Mouse (Mus musculus): ENCODE data around the gene Rasal2. TPM values are rescaled to one million over a fixed set of nuclear protein-coding genes. Genes with fewer than 3 reads are reported as not detected.

Rasal2 gene
- polyA plus RNA-seq, 1 experiment from 2014 or later = 10.2 TPM

GRCm38 (mm10) chr1:157297137-157297536, 115.3 kb downstream of the Rasal2 start:
- 91% methylated on average over 1 of the region's 1 CpGs for WGBS
- Histone ChIP-seq H3K27me3 (ENCODE audit: poor library complexity, severe bottlenecking) (no peaks in the 10 kb centered on the region), H3K9me3 (no peaks in the 10 kb centered on the region), H3K27ac (no peak overlapping the region), H3K36me3 (replicated peaks) (peaks cover 19% of the 10 kb centered on the region), H3K4me3 (no peak overlapping the region), H3K4me1 (no peaks in the 10 kb centered on the region; the same call in 1 of the 2 replicates)
- DNase-seq (ENCODE audit: extremely low spot score, low spot score) = no peak

GRCm38 (mm10) chr1:157295868-157296267, 116.5 kb downstream of the Rasal2 start:
- Histone ChIP-seq H3K27me3 (ENCODE audit: poor library complexity, severe bottlenecking) (no peaks in the 10 kb centered on the region), H3K4me3 (no peak overlapping the region), H3K27ac (no peak overlapping the region), H3K4me1 (no peaks in the 10 kb centered on the region; the same call in 1 of the 2 replicates), H3K9me3 (no peaks in the 10 kb centered on the region), H3K36me3 (replicated peaks) (peaks cover 19% of the 10 kb centered on the region)
- DNase-seq (ENCODE audit: extremely low spot score, low spot score) = no peak
- WGBS = 94% methylated on average over 3 of the region's 3 CpGs

GRCm38 (mm10) chr1:157290173-157290572, 122.2 kb downstream of the Rasal2 start:
- no peak for DNase-seq (ENCODE audit: extremely low spot score, low spot score)
- WGBS = 85% methylated on average over 2 of the region's 2 CpGs
- no peaks in the 10 kb centered on the region for H3K27me3 ChIP-seq (ENCODE audit: poor library complexity, severe bottlenecking)
- peaks cover 3% of the 10 kb centered on the region; the same call in 1 of the 2 replicates for H3K36me3 ChIP-seq (replicated peaks)
- no peaks in the 10 kb centered on the region; the same call in 1 of the 2 replicates for H3K4me1 ChIP-seq
- no peak overlapping the region for H3K27ac ChIP-seq
- no peak overlapping the region for H3K4me3 ChIP-seq
- no peaks in the 10 kb centered on the region for H3K9me3 ChIP-seq

- Histone ChIP-seq H3K4me3 (no peak overlapping the region), H3K27ac (no peak overlapping the region), H3K27me3 (ENCODE audit: poor library complexity, severe bottlenecking) (no peaks in the 10 kb centered on the region), H3K36me3 (replicated peaks) (no peaks in the 10 kb centered on the region), H3K9me3 (no peaks in the 10 kb centered on the region), H3K4me1 (no peaks in the 10 kb centered on the region; the same call in 1 of the 2 replicates)
- 92% methylated on average over 2 of the region's 2 CpGs for WGBS
- DNase-seq (ENCODE audit: extremely low spot score, low spot score) = no peak
Measured at GRCm38 (mm10) chr1:157289251-157289650, 123.1 kb downstream of the Rasal2 start.

GRCm38 (mm10) chr1:157286561-157286960, 125.8 kb downstream of the Rasal2 start:
- H3K4me3 ChIP-seq = no peak overlapping the region
- H3K4me1 ChIP-seq = peaks cover 5% of the 10 kb centered on the region; the same call in 1 of the 2 replicates
- 21% methylated on average over 4 of the region's 4 CpGs for WGBS
- H3K27ac ChIP-seq = no peak overlapping the region
- no peaks in the 10 kb centered on the region for H3K27me3 ChIP-seq (ENCODE audit: poor library complexity, severe bottlenecking)
- peak; percentile 29 for DNase-seq (ENCODE audit: extremely low spot score, low spot score)
- H3K9me3 ChIP-seq = no peaks in the 10 kb centered on the region
- H3K36me3 ChIP-seq (replicated peaks) = no peaks in the 10 kb centered on the region

GRCm38 (mm10) chr1:157285366-157285765, 127.0 kb downstream of the Rasal2 start:
- H3K4me1 ChIP-seq = peaks cover 5% of the 10 kb centered on the region; the same call in 1 of the 2 replicates
- no peak for DNase-seq (ENCODE audit: extremely low spot score, low spot score)
- H3K9me3 ChIP-seq = no peaks in the 10 kb centered on the region
- H3K4me3 ChIP-seq = no peak overlapping the region
- H3K36me3 ChIP-seq (replicated peaks) = no peaks in the 10 kb centered on the region
- 95% methylated on average over 3 of the region's 3 CpGs for whole genome bisulfite sequencing
- no peak overlapping the region for H3K27ac ChIP-seq
- H3K27me3 ChIP-seq (ENCODE audit: poor library complexity, severe bottlenecking) = no peaks in the 10 kb centered on the region

- Histone ChIP-seq H3K4me3 (no peak overlapping the region), H3K27ac (no peak overlapping the region), H3K4me1 (peaks cover 5% of the 10 kb centered on the region; the same call in 1 of the 2 replicates), H3K27me3 (ENCODE audit: poor library complexity, severe bottlenecking) (no peaks in the 10 kb centered on the region), H3K9me3 (no peaks in the 10 kb centered on the region), H3K36me3 (replicated peaks) (no peaks in the 10 kb centered on the region)
- DNase-seq (ENCODE audit: extremely low spot score, low spot score) = no peak
Measured at GRCm38 (mm10) chr1:157280781-157281180, 131.6 kb downstream of the Rasal2 start.

GRCm38 (mm10) chr1:157275672-157276307, 136.6 kb downstream of the Rasal2 start:
- DNase-seq (ENCODE audit: extremely low spot score, low spot score) = no peak
- WGBS = 86% methylated on average over 4 of the region's 4 CpGs
- no peaks in the 10 kb centered on the region for H3K9me3 ChIP-seq
- H3K4me3 ChIP-seq = no peak overlapping the region
- no peaks in the 10 kb centered on the region for H3K36me3 ChIP-seq (replicated peaks)
- H3K27me3 ChIP-seq (ENCODE audit: poor library complexity, severe bottlenecking) = no peaks in the 10 kb centered on the region
- H3K27ac ChIP-seq = no peak overlapping the region
- no peaks in the 10 kb centered on the region for H3K4me1 ChIP-seq

- Histone ChIP-seq H3K4me3 (no peak overlapping the region), H3K27me3 (ENCODE audit: poor library complexity, severe bottlenecking) (no peaks in the 10 kb centered on the region), H3K9me3 (no peaks in the 10 kb centered on the region), H3K36me3 (replicated peaks) (0 out of 2 replicates have a peak, but pooled peaks cover 3% of the 10 kb centered on the region), H3K4me1 (0 out of 2 replicates have a peak, but pooled peaks cover 2% of the 10 kb centered on the region), H3K27ac (no peak overlapping the region)
- DNase-seq (ENCODE audit: extremely low spot score, low spot score) = no peak
- WGBS = 89% methylated on average over 3 of the region's 3 CpGs
Measured at GRCm38 (mm10) chr1:157267894-157268293, 144.5 kb downstream of the Rasal2 start.

GRCm38 (mm10) chr1:157256562-157256961, 155.8 kb downstream of the Rasal2 start:
- 20% methylated on average over 4 of the region's 4 CpGs for WGBS
- no peaks in the 10 kb centered on the region for H3K27me3 ChIP-seq (ENCODE audit: poor library complexity, severe bottlenecking)
- H3K4me1 ChIP-seq = peaks cover 25% of the 10 kb centered on the region
- no peaks in the 10 kb centered on the region for H3K9me3 ChIP-seq
- DNase-seq (ENCODE audit: extremely low spot score, low spot score) = peak; percentile 31
- no peak overlapping the region; the same call in 1 of the 2 replicates for H3K4me3 ChIP-seq
- H3K27ac ChIP-seq = 0 out of 2 replicates have a peak overlapping the region, but pooled peaks have one; percentile 30
- H3K36me3 ChIP-seq (replicated peaks) = no peaks in the 10 kb centered on the region

GRCm38 (mm10) chr1:157255776-157256175, 156.6 kb downstream of the Rasal2 start:
- no peak for DNase-seq (ENCODE audit: extremely low spot score, low spot score)
- H3K36me3 ChIP-seq (replicated peaks) = no peaks in the 10 kb centered on the region
- 89% methylated on average over 1 of the region's 1 CpGs for WGBS

GRCm38 (mm10) chr1:157253600-157254490, 158.6 kb downstream of the Rasal2 start:
- H3K4me1 ChIP-seq = peaks cover 25% of the 10 kb centered on the region
- WGBS = 83% methylated on average over 9 of the region's 9 CpGs
- no peak for DNase-seq (ENCODE audit: extremely low spot score, low spot score)

More at GRCm38 (mm10) chr1:157255776-157256175, 156.6 kb downstream of the Rasal2 start:
- no peak overlapping the region for H3K27ac ChIP-seq
- H3K4me1 ChIP-seq = peaks cover 25% of the 10 kb centered on the region
- H3K4me3 ChIP-seq = no peak overlapping the region
- no peaks in the 10 kb centered on the region for H3K9me3 ChIP-seq
- no peaks in the 10 kb centered on the region for H3K27me3 ChIP-seq (ENCODE audit: poor library complexity, severe bottlenecking)

GRCm38 (mm10) chr1:157248112-157248511, 164.3 kb downstream of the Rasal2 start:
- Histone ChIP-seq H3K9me3 (no peaks in the 10 kb centered on the region), H3K27me3 (ENCODE audit: poor library complexity, severe bottlenecking) (no peaks in the 10 kb centered on the region), H3K4me1 (peaks cover 15% of the 10 kb centered on the region), H3K4me3 (no peak overlapping the region), H3K27ac (no peak overlapping the region), H3K36me3 (replicated peaks) (no peaks in the 10 kb centered on the region)
- DNase-seq (ENCODE audit: extremely low spot score, low spot score) = no peak
- 90% methylated on average over 3 of the region's 3 CpGs for WGBS

More at GRCm38 (mm10) chr1:157253600-157254490, 158.6 kb downstream of the Rasal2 start:
- Histone ChIP-seq H3K4me3 (no peak overlapping the region), H3K36me3 (replicated peaks) (no peaks in the 10 kb centered on the region), H3K9me3 (no peaks in the 10 kb centered on the region), H3K27me3 (ENCODE audit: poor library complexity, severe bottlenecking) (no peaks in the 10 kb centered on the region), H3K27ac (no peak overlapping the region)
